Mouse (Mus musculus): ENCODE measurements around the gene Rps18.
"Not testable (repeated sequence)": the region's sequence is repeated elsewhere in the genome, so short reads cannot be mapped to it uniquely, and the experiment has no call there.

Rps18 gene

DNA sequence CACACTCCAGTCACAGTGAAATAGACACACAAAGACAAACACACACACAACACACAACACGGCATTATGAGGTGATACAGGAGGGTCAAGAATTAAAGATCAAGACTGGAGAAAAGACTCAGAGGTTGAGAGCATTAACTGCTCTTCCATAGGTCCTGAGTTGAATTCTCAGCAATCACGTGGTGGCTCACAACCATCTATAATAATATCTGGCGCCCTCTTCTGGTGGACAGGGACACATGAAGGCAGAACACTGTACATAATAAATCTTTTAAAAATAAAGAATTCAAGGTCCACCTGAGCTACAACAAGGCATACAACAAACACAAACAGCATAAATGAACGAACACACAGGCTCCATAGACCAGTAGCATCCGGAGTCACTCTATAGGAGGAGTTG, 13.1 kb upstream of the Rps18 start:
- DNase-seq (ENCODE audit: low read depth, low spot score) = peak; percentile 52

DNA sequence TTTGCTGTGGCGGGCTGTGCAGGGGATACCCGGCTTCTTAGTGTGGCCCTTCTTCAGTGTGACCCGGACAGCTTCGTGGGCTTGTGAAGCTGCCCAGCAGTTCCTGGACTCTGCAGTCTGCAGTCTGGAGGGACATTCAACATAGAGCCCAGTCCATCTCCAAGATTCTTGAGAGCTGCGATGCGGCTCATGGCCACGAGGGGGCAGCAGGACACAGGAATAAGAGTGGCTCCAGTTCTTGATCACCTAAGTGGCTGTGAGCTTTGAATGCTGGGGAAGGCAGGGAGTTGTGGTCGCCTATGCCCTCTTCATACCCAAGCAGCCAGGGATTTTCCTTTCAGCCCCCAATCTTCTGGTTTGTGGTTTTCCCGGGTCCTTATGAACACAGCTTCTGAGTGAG, 12.7 kb upstream of the Rps18 start:
- peak; percentile 70 for DNase-seq (ENCODE audit: low read depth, low spot score)

DNA sequence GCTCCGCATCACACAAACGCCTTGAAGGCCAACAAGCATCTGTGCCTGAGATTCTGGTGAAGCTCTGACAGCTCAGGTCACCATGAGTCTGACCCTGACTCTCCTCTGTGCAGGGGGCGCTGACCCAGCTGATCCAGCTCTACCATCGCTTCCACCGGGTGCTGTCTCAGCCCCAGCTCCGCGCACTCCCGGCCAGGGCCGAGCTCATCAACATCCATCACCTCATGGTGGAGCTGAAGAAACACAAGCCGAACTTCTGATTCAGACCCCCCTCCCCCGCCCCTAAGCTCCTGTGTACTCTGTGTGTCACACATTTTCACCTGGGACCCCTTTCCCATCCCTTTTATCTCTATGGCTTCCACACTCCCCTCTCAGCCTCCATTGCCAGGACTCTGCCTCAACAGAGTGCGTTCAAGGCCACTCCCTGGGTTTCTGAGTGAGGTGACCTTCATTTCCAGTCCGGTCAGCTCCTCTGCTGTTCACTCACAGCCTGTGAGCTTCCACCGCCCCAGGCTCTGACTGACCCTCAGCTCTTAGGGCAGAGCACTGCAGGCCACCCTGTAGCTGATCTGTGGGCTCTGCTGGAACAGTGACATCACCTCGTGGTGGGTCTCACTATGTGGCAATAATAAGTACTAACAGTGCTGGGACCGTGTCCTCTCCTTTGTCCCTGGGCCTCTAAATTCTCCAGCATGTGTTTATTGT, 10.2 kb upstream of the Rps18 start:
- no peak for DNase-seq (ENCODE audit: low read depth, low spot score)

DNA sequence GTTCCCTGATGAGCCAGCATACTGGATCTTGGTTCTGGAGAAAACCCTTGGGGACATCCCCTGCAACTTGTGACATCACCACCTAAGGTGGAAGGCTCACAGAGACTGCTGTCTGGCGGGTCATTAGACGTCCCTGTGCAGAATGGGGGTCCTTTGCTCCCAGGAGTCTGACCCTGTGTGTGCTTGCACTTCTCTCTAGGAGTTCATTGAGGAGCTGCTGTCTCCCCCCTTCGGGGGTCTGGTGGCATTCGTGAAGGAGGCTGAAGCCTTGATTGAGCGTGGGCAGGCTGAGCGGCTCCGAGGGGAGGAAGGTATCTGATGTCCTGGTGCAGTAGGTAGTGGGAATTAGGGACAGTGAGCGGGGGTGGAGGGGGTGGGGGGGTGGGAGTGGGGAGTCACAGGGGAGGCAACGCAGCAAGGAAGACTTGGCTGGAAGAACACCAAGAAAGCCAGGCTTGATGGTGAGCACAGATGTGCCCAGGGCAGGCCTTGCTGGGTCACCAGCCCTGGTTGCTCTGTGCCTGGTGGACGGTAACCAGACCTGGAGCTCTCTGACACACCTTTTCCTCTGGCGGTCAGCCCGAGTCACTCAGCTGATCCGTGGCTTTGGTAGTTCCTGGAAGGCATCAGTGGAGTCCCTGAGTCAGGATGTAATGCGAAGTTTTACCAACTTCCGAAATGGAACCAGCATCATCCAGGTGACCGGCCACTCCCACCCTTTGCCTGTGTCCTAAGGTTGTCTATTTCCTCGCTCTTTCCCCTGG, 9.5 kb upstream of the Rps18 start:
- DNase-seq (ENCODE audit: low read depth, low spot score) = no peak

DNA sequence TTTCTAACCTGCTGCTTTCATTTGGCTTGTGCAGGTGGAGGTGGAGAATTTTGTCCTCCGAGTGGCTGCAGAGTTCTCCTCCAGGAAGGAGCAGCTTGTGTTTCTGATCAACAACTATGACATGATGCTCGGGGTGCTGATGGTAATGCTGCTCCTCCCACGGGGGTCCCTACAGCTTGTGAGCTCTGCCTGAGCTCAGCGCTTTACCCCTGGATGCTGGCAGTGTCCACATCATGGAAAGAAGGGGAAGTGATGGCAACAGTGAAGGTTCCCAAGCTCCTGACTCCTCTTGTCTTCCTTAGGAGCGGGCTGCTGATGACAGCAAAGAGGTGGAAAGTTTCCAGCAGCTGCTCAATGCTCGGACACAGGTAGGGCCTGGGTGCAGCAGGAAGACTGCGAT, 7.1 kb upstream of the Rps18 start:
- no peak for DNase-seq (ENCODE audit: low read depth, low spot score)

DNA sequence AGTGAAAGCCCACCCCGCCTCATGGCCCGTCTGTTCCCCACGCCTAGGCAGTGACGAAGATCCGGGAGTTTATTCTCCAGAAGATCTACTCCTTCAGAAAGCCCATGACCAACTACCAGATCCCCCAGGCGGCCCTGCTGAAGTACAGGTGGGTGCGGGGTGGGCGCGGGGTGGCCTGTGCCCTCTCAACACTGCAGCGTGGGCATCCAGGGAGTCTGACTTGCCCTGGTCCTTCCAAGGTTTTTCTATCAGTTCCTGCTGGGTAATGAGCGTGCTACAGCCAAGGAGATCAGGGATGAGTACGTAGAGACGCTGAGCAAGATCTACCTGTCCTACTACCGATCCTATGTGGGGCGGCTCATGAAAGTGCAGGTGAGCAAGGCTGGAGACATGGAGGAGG, 4.1 kb upstream of the Rps18 start:
- DNase-seq (ENCODE audit: low read depth, low spot score) = no peak

DNA sequence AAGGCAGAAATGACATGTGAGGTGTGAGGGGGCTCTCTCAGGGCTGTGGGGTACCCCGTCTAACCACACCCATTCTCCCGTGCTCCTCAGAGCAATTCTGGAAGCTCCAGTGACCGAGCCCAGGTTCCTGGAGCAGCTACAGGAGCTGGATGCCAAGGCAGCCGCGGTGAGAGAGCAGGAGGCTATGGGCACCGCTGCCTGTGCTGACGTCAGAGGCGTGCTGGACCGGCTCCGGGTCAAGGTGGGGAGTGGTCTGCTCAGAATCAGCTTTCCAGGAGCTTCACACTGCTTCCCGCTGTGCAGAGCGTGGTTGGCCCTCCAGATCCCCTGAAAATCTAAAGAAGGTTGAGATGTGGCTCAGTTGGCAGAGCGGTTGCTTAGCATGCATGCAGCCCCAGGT, 3.3 kb upstream of the Rps18 start:
- no peak for DNase-seq (ENCODE audit: low read depth, low spot score)

DNA sequence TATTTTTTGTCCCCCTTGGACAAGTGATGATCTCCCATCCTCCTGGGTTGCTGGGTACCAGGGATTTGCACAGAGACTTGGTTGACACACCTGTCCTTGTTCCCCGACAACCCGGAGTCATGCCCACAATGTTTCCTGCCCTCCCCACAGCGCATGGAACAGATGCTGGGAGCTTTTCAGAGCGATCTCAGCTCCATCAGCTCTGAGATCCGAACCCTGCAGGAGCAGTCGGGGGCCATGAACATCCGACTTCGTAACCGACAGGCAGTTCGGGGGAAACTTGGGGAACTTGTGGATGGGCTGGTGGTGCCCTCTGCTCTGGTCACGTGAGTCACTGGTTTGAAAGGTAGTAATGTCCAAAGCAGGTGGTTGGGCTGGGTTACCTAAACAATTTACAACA, 2.6 kb upstream of the Rps18 start:
- no peak for DNase-seq (ENCODE audit: low read depth, low spot score)

DNA sequence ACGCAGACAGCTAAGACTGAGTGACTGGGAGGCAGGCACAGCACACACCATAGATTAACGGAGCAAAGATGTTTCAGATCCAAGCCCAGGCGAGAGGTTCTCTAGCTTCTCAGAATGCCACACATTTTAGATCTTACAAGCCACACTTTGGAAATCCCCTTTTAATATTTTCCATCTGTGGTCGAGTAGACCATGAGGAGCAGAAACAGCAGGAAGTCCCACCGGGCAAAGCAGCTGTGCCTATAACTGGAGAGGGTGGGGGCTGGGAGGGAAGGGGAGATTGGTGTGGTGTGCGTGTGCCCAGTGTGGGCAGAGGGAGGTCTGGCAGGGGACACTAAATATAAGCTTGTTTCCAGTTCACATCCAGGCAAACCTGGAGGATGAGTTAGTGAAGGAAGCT, 1.7 kb upstream of the Rps18 start:
- no peak for DNase-seq (ENCODE audit: low read depth, low spot score)

DNA sequence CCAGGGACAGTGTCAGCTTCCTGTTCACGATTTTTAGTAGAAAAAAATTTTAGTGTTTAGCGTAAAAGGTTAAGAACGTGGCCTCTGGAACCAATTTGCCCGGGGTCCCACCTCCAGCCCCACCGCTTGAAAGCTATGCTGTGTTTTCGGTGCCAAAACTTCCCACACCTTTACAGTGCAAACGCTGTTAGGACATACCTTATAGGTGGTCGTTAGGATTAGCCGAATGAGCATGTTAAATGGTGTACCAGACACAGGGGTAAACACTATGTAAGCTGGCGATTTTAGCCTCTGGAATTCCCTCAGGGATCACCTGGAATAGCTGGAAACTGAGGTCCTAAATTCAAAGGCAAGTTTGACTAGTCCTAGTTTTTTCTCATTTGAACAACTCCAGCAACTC, 535 bp upstream of the Rps18 start:
- no peak for DNase-seq (ENCODE audit: low read depth, low spot score)

DNA sequence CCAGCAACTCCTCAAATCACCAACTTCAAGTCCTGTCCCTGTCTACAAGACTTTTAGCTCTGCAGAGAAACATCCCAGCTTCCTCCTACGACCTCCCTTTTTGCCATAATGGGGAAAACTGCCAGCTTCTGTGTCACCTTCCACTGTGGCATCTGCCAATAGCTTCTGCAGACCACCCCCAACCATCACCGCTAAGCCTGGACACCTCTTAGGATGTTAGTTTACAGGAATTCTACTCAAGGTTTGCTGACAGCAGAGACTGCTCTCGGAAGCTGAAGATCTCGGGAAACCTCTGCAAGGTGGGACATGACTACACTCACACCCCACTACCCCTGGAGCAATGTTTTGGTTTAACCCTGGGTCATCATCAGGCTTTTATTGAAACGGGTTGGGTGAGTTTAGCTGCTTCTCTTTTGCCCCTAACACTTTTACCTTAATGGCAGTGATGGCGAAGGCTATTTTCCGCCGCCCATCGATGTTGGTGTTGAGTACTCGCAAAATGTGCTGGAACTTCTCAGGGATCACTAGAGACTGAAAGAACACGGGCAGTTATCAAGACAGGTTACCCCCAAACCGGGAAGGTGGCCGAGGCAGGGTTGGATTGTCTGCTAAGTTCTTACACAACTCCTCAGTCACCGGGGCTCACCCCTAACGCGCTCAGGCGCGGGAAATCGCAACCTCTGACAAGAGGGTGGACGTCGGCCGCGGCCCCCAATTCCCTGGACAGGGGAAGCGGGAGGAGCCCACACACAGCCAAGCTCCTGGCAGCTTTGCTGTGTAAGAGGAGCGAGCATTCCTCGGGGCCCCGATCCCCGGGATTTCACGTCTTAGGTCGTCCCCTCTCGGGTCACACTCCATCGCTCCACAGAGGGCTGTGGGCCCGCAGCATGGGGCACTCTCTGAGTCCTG, 901 bp downstream of the Rps18 start:
- no peak for DNase-seq (ENCODE audit: low read depth, low spot score)

DNA sequence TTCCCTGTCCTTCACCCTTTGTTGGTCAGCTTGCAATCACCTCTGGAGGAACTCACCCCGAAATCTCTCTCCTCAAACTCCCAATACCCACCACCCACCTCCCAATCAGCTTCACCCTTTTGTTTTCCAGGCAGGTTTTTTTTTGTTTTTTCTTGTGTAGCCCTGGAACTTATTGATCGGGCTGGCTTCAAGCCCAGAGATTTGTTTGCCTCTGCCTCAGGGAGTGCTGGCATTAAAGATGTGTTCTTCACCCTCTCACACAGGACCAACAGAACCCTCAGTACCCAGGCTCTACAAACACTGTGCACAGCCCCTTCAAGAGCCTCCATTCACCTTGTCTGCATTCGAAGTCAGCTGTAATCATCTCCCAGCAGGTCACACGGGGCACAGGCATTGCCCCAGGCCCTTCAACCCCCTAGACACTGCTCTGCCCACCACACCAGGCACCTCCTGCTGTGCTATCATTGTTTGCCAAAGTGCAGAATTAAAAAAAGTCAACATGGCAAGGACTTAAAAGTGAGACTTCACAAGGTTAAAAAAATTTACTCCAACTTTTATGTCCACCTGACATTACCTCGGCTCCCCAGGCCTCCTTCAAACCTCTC, 1.7 kb downstream of the Rps18 start:
- no peak for DNase-seq (ENCODE audit: low read depth, low spot score)

DNA sequence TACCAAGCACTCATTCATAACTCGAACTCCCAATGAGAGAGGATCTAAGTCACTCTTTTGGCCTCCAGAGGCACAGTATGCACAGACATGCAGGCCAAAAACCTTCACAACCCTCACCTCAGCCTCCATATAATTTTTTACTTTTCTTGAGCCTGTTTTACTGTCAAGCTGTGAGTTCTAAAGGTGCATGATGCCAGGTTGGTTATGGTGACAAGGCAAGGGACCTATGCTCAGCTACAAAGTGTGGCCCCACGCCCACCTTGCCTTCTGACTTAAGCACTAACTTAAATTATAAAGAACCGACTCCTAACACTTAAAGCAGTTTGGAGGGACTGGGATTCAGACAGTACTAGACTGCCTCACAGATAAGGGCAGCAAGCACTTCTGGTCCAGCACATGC, 2.5 kb downstream of the Rps18 start:
- no peak for DNase-seq (ENCODE audit: low read depth, low spot score)

DNA sequence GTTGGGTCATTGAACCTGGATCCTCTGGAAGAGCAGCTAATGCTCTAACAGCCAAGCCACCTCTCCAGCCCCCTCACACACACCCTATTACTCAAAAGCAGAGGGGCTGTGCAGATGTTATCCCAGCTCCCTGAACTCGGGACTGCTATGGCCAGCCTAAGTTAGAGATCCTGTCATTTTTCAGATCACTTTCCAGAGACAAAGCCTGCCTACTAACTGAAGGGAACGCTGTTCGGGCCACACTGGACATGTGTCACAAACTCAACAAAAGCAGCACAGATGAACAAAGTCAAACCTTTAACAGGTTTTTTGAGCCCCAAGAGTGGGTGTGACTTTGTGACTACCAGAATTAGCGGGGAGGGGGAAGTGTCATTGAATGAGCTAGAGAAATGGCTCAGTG, 2.9 kb downstream of the Rps18 start:
- DNase-seq (ENCODE audit: low read depth, low spot score) = no peak

DNA sequence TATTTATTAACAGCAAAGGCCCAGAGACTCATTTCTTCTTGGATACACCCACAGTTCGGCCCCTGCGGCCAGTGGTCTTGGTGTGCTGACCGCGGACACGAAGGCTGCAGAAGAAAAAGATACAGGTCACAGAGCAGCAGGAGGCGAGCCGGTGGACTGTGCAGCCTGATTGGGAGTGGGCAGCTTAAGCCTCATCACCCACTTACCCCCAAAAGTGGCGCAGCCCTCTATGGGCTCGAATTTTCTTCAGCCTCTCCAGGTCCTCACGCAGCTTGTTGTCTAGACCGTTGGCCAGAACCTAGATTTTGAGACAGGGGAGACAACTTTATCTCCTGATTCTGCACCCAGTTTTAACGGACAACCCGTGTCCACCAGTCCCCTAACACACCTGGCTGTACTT, 3.8 kb downstream of the Rps18 start:
- not testable (repeated sequence) for DNase-seq (ENCODE audit: low read depth, low spot score)

DNA sequence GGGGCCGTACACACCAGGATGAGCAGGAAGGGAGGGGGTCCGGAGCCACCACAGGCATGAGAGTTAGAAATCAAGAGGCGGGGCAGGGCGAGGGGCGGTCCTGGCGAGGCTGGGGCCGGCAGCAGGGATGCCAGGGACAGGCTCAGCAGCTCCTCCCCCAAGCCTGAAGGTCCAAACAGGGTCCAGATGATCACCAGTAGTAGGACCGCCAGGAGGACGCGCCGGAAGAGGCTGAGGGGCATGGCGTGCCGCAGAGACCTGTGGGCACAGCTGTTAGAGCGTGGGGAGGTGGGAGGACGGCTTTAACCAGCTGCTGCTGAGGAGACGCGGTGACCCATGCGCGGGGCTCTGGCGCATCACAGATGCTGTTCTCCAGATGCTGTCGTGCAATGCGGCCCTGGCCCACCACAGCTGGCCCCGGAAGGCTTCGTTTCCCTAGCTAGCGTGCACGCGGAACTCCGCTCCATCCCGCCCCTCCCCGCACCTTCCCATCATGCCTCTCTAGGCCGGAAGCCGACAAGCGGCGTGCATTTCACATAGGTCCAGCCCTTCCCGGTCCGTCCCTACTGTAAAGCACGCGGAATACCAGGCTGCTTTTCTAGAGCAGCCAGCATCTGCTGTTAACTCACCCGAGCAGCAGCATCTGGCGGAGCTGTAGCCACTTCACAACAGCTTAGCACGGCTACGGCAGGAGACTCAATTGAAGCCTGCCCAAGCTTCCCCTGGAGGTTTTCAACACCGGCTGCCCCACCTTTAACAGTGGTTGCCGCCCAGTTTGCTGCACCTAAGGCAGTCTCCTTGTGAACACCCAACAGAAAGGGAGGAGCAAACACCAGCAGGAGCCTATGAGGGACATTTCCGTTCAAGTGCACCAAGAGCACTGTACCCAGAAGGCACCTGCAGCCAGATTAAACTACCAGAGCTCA, 4.5 kb downstream of the Rps18 start, which contains the start of gene B3galt4:
TSS of gene B3galt4 (minus strand) at position 468 of the 926 bp plus-strand sequence.
- peak; percentile 92 for DNase-seq (ENCODE audit: low read depth, low spot score)

DNA sequence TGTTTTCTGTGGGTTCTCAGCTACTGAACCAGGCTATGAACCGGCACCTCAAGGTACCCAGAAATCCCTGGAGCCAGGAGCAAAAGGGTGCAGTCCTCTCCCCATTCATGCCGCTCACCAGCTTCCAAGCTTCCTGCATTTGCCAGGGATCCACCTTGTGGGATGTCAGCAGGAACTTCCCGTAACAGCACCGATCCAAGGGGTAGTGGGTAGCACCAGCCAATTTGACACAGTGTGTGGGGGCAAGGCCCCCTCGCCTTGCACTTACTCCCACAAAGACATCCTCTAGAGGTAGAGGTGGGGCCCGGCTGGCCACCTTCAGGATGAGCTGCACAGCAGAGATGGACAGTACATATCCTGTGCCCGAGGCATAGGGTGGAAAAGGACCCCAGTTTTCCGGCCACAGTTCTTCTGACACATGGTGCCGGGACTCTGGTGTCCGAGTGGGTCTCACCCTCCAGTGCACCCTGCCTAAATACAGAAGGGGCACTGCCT, 5.6 kb downstream of the Rps18 start:
- DNase-seq (ENCODE audit: low read depth, low spot score) = no peak

DNA sequence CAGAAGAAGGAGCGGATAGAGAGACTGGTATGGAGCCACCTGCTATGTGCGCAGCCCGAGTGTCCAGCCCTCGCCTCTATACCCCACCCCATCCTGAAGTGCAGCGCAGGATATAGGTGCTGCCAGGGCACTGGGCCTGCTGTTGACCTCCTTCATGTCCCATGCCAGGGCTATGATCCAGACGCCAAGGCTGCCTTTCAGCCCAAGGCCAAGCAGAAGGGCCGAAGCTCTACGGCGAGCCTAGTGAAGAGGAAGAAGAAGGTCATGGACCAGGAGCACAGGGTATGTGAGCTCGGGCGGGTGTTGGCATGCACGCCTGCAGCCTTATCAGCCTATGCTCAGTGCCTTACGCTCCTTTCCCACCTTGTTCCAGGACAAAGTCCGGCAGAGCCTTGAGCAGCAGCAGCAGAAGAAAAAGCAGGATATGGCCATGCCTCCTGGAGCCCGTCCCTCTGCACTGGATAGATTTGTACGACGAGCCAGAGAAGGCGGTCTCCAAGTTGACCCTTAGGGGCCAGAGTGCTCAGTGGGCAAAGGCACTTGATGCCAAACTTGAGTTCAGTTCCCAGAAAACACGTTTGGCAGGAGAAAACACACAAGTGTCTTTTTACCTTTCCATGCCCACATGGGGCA, 6.8 kb downstream of the Rps18 start:
- DNase-seq (ENCODE audit: low read depth, low spot score) = no peak

DNA sequence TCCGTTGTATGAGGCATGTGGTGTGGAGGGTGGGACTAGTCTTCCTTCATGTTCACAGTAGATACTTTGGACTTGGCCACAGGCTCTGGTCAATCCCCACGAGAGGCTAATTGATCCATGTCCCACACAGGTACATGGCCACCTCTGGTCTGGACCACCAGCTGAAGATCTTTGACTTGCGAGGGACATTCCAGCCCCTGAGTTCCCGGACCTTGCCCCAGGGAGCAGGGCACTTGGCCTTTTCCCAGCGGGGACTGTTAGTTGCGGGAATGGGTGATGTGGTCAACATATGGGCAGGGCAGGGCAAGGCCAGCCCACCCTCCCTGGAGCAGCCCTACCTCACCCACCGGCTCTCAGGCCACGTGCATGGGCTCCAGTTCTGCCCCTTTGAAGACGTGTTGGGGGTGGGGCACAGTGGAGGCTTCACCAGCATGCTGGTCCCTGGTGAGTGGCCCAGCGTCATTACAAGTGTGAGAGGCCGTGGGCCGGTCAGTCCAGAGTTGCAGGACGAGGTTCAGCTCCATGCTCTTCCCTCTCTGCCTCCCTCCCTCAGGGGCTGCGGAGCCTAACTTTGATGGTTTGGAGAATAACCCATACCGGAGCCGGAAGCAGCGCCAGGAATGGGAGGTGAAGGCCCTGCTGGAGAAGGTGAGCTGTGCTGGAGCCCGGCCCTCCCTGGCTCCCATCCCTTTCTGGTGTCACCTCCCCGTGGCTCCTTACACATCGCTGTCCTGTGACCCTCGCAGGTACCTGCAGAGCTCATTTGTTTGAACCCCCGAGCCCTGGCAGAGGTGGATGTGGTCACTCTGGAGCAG, 7.5 kb downstream of the Rps18 start:
- DNase-seq (ENCODE audit: low read depth, low spot score) = no peak

Measured in forelimb bud, embryonic 11.5 days (tissue).